Mouse (Mus musculus) neural tube, embryonic 14.5 days (tissue): Measurements from ENCODE around the gene Slc13a3. TPM values are rescaled to one million over a fixed set of nuclear protein-coding genes. Genes with fewer than 3 reads are reported as not detected.

Experiments used
- ATAC-seq: fragments of 200-750 bp; cut with Nextera tagmentation; 2 replicates; pipeline ENCODE4 v1.8.0; 2017; ENCODE audit warnings: low read depth, mild to moderate bottlenecking, moderate TSS enrichment, moderate library complexity
- H3K27ac ChIP-seq: fragments of 300-500 bp; sonication (generic); 2 replicates; pipeline ENCODE4 v1.5.1; 2014; ENCODE audit warnings: low read depth, mild to moderate bottlenecking, control low read depth, low read length, moderate library complexity, mixed read lengths
- H3K27me3 ChIP-seq: fragments of 300-500 bp; sonication (generic); 2 replicates; pipeline ENCODE4 v1.6.1; 2014; ENCODE audit warnings: low read length; ENCODE audit not compliant: control insufficient read depth, insufficient read depth
- H3K36me3 ChIP-seq: fragments of 300-500 bp; sonication (generic); 2 replicates; pipeline ENCODE4 v1.6.1; 2014; ENCODE audit warnings: low read length, mixed read lengths; ENCODE audit not compliant: control insufficient read depth, insufficient read depth
- H3K4me1 ChIP-seq: fragments of 300-500 bp; sonication (generic); 2 replicates; pipeline ENCODE4 v1.6.1; 2014; ENCODE audit warnings: low read length; ENCODE audit not compliant: control insufficient read depth, insufficient read depth
- H3K4me2 ChIP-seq: fragments of 300-500 bp; sonication (generic); 2 replicates; pipeline ENCODE4 v1.6.1; 2014; ENCODE audit warnings: mild to moderate bottlenecking, low read depth, low read length, control low read depth
- H3K4me3 ChIP-seq: fragments of 300-500 bp; sonication (generic); 2 replicates; pipeline ENCODE4 v1.5.1; 2014; ENCODE audit warnings: low read depth, low read length, control low read depth, mixed read lengths
- H3K9ac ChIP-seq: fragments of 300-500 bp; sonication (generic); replicated peaks from 2 replicates; pipeline ENCODE4 v1.6.1; 2014; ENCODE audit warnings: low read depth, mild to moderate bottlenecking, control low read depth, low read length, mixed read lengths
- H3K9me3 ChIP-seq: fragments of 300-500 bp; sonication (generic); 2 replicates; pipeline ENCODE4 v1.6.1; 2016; ENCODE audit warnings: low read length; ENCODE audit not compliant: control insufficient read depth
- WGBS: fragments of 180-500 bp; shearing (Covaris S2); extraction: QIAGEN DNeasy Blood & Tissue Kit; methylation state at CpG from one replicate; pipeline ENCODE4 v1.1.7; 2014; 5-methylcytosine and 5-hydroxymethylcytosine counted together
- polyA plus RNA-seq: library from polyadenylated mRNA; unstranded; fragments of >200 nt; fragmentation: Nextera tagmentation; extraction: Ambion mirVana; gene quantifications from 2 replicates; pipeline ENCODE4 v1.2.1, GENCODE M21; 2014

Gene Slc13a3
- polyA plus RNA-seq, 1 experiment from 2014 or later: 1.3 TPM

DNA sequence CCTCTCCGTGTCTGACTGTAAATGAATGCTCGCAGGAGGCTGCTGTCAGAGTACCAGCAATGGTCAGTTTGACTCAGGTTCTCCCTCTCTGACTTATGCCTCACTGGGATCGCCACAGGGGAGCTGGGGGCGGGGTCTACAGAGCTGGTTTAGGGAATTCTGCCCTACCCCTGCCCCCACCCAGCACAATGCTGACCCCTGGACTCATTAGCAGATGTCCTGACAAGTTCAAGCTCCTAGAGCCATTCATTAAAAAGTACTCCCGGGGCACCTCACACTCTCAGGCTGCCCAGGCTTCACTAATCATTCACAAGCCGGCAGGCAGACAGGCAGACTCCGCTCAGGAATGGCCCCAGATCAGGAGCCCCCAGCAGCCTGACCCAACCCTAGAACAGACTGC lies 13.4 kb downstream of the Slc13a3 start:
- H3K27ac ChIP-seq: no peak overlapping the region
- no peaks in the 10 kb centered on the region for H3K27me3 ChIP-seq
- no peak for ATAC-seq
- no peaks in the 10 kb centered on the region for H3K4me1 ChIP-seq
- H3K4me2 ChIP-seq: no peak overlapping the region
- H3K4me3 ChIP-seq: no peak overlapping the region
- H3K36me3 ChIP-seq: no peaks in the 10 kb centered on the region
- WGBS: 24% methylated on average over 7 of the region's 7 CpGs
- H3K9me3 ChIP-seq: no peaks in the 10 kb centered on the region
- no peak overlapping the region for H3K9ac ChIP-seq

DNA sequence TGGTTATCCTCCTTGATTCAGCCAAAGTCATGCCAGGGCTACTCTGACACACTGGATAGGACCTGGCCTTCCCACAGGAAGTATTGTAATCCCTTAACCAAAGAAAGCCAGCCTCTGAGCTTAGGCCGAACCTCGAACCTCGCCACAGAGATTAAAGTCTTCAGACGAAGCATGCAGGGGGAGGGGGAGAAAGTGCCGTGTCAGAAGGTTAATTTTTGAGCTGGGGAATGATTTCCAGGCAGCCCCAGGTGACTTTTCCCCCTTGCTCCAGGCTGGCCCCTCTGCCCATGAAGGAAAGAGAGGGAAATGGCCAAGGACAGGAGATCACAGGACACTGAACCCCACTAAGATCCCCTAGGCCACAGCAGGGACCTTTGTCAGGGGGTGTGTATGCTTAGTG lies 14.8 kb downstream of the Slc13a3 start:
- ATAC-seq: no peak
- Histone ChIP-seq H3K27ac (no peak overlapping the region), H3K9ac (no peak overlapping the region), H3K4me1 (no peaks in the 10 kb centered on the region), H3K4me3 (no peak overlapping the region), H3K27me3 (no peaks in the 10 kb centered on the region), H3K4me2 (no peak overlapping the region), H3K9me3 (no peaks in the 10 kb centered on the region), H3K36me3 (no peaks in the 10 kb centered on the region)
- 86% methylated on average over 5 of the region's 5 CpGs for WGBS

DNA sequence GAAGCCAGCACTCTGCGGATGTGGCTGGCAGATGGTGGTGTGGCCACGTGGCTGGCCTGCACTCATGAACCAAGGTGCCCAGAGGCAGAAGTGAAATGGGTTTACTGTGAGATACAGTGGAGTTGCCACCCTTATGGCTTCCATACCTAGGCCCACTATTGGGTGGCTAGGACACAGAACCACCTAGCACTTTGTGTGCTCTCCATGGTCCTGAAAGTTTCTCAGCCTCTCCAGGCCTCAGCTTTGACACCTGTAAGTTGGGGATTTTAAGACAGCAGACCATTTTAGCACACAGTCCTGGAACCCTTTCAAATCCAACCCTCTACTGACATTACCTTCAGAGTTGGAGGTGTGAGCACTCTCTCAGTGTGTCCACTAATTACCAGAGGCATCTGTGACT lies 16.3 kb downstream of the Slc13a3 start:
- Histone ChIP-seq H3K4me2 (no peak overlapping the region), H3K4me1 (no peaks in the 10 kb centered on the region), H3K9me3 (no peaks in the 10 kb centered on the region), H3K4me3 (no peak overlapping the region), H3K27ac (no peak overlapping the region), H3K36me3 (no peaks in the 10 kb centered on the region), H3K9ac (no peak overlapping the region), H3K27me3 (no peaks in the 10 kb centered on the region)
- ATAC-seq: no peak
- WGBS: 52% methylated on average over 2 of the region's 2 CpGs

DNA sequence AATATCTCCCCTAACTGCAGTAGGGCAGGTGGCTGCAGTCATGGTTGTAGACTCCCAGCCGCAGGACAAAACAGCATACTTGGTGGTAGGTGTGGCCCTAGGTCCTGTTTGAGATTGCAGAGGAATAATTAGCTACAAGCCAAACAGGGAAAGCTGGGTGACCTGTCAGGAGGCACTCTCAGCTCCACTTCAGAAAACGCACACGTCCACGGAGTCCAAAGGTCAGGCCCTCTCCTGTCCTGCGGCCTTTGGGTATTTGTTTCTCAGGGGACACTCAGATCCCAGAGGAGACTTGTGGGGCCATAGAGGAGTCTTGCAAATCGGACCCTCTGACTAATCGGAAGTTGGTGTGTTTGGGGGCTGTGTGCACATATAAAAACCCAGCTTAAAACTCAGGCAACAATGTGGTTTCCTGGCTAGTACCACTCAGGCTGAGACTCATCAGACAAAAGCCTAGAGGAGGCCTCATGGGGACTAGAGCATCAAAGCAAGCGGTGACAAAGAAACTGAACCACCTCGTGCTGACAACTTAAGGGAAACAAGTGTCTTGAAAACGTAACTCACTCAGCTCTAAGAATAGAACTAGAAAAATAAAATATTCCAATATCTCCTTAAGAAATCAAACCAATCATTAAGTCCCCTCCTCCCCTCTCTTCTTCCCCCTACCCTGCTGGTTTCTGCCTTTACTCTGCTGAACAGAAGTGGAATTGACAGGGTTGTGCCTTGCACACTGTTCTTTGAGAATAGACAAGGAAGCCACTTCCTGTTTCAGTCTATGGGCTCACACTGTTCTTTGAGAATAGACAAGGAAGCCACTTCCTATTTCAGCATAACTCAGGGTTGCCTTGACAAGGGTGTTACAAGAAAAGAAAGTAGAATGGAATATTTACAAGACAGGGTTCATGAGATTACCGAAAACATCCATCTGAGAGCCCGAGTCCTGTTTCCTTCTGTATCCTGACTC lies 20.0 kb downstream of the Slc13a3 start:
- Histone ChIP-seq H3K36me3 (no peaks in the 10 kb centered on the region), H3K4me2 (no peak overlapping the region), H3K27me3 (no peaks in the 10 kb centered on the region), H3K9me3 (no peaks in the 10 kb centered on the region), H3K27ac (no peak overlapping the region), H3K4me3 (no peak overlapping the region), H3K4me1 (no peaks in the 10 kb centered on the region), H3K9ac (no peak overlapping the region)
- 83% methylated on average over 12 of the region's 12 CpGs for WGBS
- no peak for ATAC-seq

DNA sequence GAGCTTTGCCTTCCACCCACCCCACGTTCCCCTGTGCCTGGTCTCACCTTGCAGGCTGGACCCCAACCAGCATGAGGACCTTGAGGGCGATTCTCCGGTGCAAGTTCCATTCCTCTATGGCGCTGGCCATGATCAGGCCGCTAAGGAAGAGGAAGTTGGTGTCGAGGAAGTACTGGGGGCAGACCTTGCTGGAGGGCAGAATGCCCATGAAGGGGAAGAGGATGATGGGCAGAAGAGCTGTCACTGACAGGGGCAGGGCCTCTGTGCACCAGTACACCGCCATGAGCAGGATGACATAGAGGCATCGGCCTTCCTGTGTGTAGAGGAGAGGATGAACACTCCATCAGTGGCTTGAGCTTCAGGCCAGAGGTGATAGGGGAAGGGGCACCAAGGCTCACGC lies 24.6 kb downstream of the Slc13a3 start:
- WGBS: 89% methylated on average over 9 of the region's 9 CpGs
- H3K36me3 ChIP-seq: no peaks in the 10 kb centered on the region
- no peak for ATAC-seq

DNA sequence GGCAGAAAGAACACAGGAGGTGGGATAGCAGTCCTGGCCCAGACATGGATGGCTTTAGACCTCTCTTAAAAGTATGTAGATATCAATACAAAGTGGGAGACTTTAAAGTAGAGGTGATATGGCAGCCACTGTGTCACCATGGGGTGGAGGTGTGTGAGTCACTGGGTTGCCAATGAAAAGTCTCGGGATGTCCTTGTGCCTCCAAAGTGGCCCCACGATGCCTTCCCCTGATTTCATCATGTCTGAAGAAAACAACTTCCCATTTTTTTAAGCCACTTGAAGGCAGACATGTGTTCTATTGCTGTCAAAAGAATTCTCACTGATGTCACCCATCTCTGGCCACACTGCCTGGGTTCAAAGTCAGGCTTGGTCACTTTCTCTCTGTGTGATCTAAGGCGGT lies 28.2 kb downstream of the Slc13a3 start:
- Histone ChIP-seq H3K27ac (no peak overlapping the region), H3K27me3 (no peaks in the 10 kb centered on the region), H3K4me3 (no peak overlapping the region), H3K36me3 (no peaks in the 10 kb centered on the region), H3K4me2 (no peak overlapping the region), H3K9ac (no peak overlapping the region), H3K4me1 (no peaks in the 10 kb centered on the region), H3K9me3 (no peaks in the 10 kb centered on the region)
- 87% methylated on average over 3 of the region's 3 CpGs for WGBS
- no peak for ATAC-seq

More for the DNA sequence above, 24.6 kb downstream of the Slc13a3 start:
- H3K4me1 ChIP-seq: no peaks in the 10 kb centered on the region
- no peak overlapping the region for H3K4me2 ChIP-seq
- H3K4me3 ChIP-seq: no peak overlapping the region
- no peaks in the 10 kb centered on the region for H3K27me3 ChIP-seq
- H3K9me3 ChIP-seq: no peaks in the 10 kb centered on the region
- H3K27ac ChIP-seq: no peak overlapping the region
- H3K9ac ChIP-seq: no peak overlapping the region

DNA sequence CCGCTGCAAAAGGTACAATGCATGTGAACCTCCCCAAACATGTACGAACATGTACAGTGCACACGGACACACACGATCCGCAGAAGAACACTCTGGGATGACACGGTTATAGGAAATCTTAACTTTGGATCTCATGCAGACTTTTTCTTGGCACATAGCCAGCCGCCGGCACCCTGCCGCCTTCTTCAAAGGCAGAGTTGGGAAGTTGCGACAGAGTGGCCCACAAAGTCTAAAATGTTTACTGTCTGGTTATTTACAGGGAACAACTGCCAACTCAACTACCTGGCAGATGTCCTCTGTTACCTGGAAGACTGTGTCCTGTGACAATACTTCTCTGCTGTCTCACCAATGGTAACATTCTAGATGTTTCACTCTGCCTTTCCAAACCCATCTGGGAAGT lies 30.0 kb downstream of the Slc13a3 start:
- no peaks in the 10 kb centered on the region for H3K9me3 ChIP-seq
- no peak for ATAC-seq
- WGBS: 73% methylated on average over 10 of the region's 10 CpGs
- no peak overlapping the region for H3K4me3 ChIP-seq
- no peak overlapping the region for H3K4me2 ChIP-seq
- no peaks in the 10 kb centered on the region for H3K4me1 ChIP-seq
- no peaks in the 10 kb centered on the region for H3K36me3 ChIP-seq
- no peak overlapping the region for H3K9ac ChIP-seq
- no peaks in the 10 kb centered on the region for H3K27me3 ChIP-seq
- no peak overlapping the region for H3K27ac ChIP-seq

DNA sequence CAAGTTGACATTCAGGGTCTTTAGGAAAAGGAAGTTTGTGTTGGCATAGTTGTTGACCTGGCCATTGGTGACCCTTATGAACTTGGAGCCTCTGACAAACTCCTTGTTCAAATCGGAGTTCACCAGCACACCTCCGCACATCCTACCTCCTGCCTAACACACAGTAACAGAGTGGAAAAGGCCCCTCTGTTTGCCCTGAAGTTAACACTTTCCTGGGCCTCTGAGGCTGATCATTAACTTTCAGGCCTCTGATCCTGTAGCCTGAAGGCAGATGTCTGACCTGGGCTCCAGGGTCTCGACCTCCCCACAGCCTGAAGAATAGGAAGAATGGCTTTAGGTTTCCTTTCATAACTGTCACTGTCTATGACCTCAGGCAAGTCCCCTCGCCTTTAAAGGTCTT lies 31.4 kb downstream of the Slc13a3 start:
- H3K4me1 ChIP-seq: no peaks in the 10 kb centered on the region
- H3K9ac ChIP-seq: no peak overlapping the region
- no peak for ATAC-seq
- no peaks in the 10 kb centered on the region for H3K9me3 ChIP-seq
- H3K4me3 ChIP-seq: no peak overlapping the region
- no peaks in the 10 kb centered on the region for H3K27me3 ChIP-seq
- no peak overlapping the region for H3K4me2 ChIP-seq
- no peak overlapping the region for H3K27ac ChIP-seq
- WGBS: 61% methylated on average over 4 of the region's 4 CpGs
- H3K36me3 ChIP-seq: no peaks in the 10 kb centered on the region

DNA sequence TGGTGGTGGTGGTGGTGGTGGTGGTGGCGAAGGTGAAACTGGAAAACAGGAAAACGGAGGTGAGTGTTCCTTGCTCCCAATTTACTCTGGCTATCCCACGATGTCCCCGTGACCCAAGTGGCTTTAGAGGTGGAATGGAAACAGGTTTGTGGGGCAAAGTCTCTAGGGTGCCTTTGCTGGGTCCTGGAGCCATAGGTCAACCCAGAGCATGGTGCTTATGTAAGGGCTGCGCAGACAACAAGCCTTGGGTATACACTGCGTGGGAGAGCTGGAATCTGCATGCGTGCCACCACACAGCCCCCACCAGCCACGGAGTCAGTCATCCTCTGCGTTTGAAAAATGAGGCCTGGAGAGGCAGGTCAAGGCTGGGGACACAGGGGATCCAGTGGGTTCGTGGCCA lies 33.4 kb downstream of the Slc13a3 start:
- 90% methylated on average over 10 of the region's 10 CpGs for WGBS
- H3K4me2 ChIP-seq: no peak overlapping the region
- H3K27me3 ChIP-seq: no peaks in the 10 kb centered on the region
- H3K4me1 ChIP-seq: no peaks in the 10 kb centered on the region
- no peaks in the 10 kb centered on the region for H3K9me3 ChIP-seq
- H3K4me3 ChIP-seq: no peak overlapping the region
- no peak overlapping the region for H3K27ac ChIP-seq
- H3K9ac ChIP-seq: no peak overlapping the region
- no peaks in the 10 kb centered on the region for H3K36me3 ChIP-seq
- no peak for ATAC-seq
